Comparison of ENCODE assay signal across 11 mouse cellular contexts in genomic region chr3:53730440-53730839, GRCm38 (mm10).
DNase-seq lines count a peak whose midpoint lies in the region; ATAC-seq lines count a peak whose summit lies in the region.
"Had no signal": no experiment of that assay in that cellular context is flagged by ENCODE, and none has a peak within 500 bp of the region (broad histone marks: within the 10 kb centered on the region; RNA-seq: fewer than 3 reads in every experiment).

No protein-coding gene starts in this region.

- no peak overlapping the region for H3K9ac ChIP-seq in forebrain, embryonic 11.5 days (ENCODE audit: low read length)
- no peak overlapping the region for H3K9ac ChIP-seq in forebrain, embryonic 13.5 days
- no peak overlapping the region for H3K9ac ChIP-seq in midbrain, embryonic 14.5 days (replicated peaks; ENCODE audit: low read length)
- no peak overlapping the region for H3K9ac ChIP-seq in midbrain, embryonic 13.5 days (replicated peaks)
- no peak overlapping the region for H3K9ac ChIP-seq in heart, embryonic 16.5 days (ENCODE audit: low read length)
- H3K9ac ChIP-seq in stomach, embryonic 16.5 days (ENCODE audit: low read length) = peak overlapping the region; percentile 41; the same call in 1 of the 2 replicates
- H3K9ac ChIP-seq: limb, embryonic 15.5 days had no signal

- no peaks in the 10 kb centered on the region for H3K9me3 ChIP-seq in forebrain, embryonic 11.5 days (ENCODE audit: control insufficient read depth, low read length)
- H3K9me3 ChIP-seq in forebrain, embryonic 13.5 days (replicated peaks) = no peaks in the 10 kb centered on the region
- H3K9me3 ChIP-seq in midbrain, embryonic 14.5 days (ENCODE audit: control insufficient read depth, low read length) = no peaks in the 10 kb centered on the region
- H3K9me3 ChIP-seq in midbrain, embryonic 13.5 days = 0 out of 2 replicates have a peak, but pooled peaks cover 3% of the 10 kb centered on the region
- H3K9me3 ChIP-seq in heart, embryonic 16.5 days (replicated peaks; ENCODE audit: control insufficient read depth, low read length) = peaks cover 3% of the 10 kb centered on the region; the same call in 1 of the 2 replicates
- peaks cover 3% of the 10 kb centered on the region; the same call in 1 of the 2 replicates for H3K9me3 ChIP-seq in stomach, embryonic 16.5 days (replicated peaks; ENCODE audit: control insufficient read depth, low read length)
- H3K9me3 ChIP-seq: limb, embryonic 15.5 days had no signal

- DNase-seq in forebrain, embryonic 11.5 days (ENCODE audit: low spot score) = no peak
- DNase-seq in midbrain, embryonic 14.5 days = peak; percentile 37
- DNase-seq in kidney, postnatal 25 days = no peak
- no peak for DNase-seq in adrenal gland, adult 18-20 months (ENCODE audit: low spot score in 2 of 2)

- no peak overlapping the region for H3K4me2 ChIP-seq in forebrain, embryonic 11.5 days (ENCODE audit: low read depth, low read length, severe bottlenecking)
- H3K4me2 ChIP-seq in forebrain, embryonic 13.5 days = no peak overlapping the region
- H3K4me2 ChIP-seq in midbrain, embryonic 14.5 days (ENCODE audit: low read length) = no peak overlapping the region
- H3K4me2 ChIP-seq in midbrain, embryonic 13.5 days (replicated peaks) = no peak overlapping the region
- H3K4me2 ChIP-seq in heart, embryonic 16.5 days (ENCODE audit: low read depth, low read length) = peak overlapping the region; percentile 51
- peak overlapping the region; percentile 35; the same call in 1 of the 2 replicates for H3K4me2 ChIP-seq in stomach, embryonic 16.5 days (ENCODE audit: low read depth, low read length)
- H3K4me2 ChIP-seq: limb, embryonic 15.5 days had no signal

- H3K27me3 ChIP-seq in forebrain, embryonic 11.5 days (ENCODE audit: control insufficient read depth, insufficient read depth, low read length) = no peaks in the 10 kb centered on the region
- no peaks in the 10 kb centered on the region for H3K27me3 ChIP-seq in forebrain, embryonic 13.5 days
- H3K27me3 ChIP-seq in midbrain, embryonic 14.5 days (ENCODE audit: control insufficient read depth, insufficient read depth, low read length) = no peaks in the 10 kb centered on the region
- no peaks in the 10 kb centered on the region for H3K27me3 ChIP-seq in midbrain, embryonic 13.5 days
- no peaks in the 10 kb centered on the region; the same call in 1 of the 2 replicates for H3K27me3 ChIP-seq in heart, embryonic 16.5 days (ENCODE audit: control insufficient read depth, insufficient read depth, low read length)
- no peaks in the 10 kb centered on the region for H3K27me3 ChIP-seq in stomach, embryonic 16.5 days (ENCODE audit: control insufficient read depth, insufficient read depth, low read length)
- H3K27me3 ChIP-seq: limb, embryonic 15.5 days had no signal

- 0 out of 2 replicates have a peak, but pooled peaks cover 3% of the 10 kb centered on the region for H3K4me1 ChIP-seq in forebrain, embryonic 11.5 days (replicated peaks; ENCODE audit: control insufficient read depth, insufficient read depth, low read length)
- peaks cover 8% of the 10 kb centered on the region; the same call in 1 of the 2 replicates for H3K4me1 ChIP-seq in forebrain, embryonic 13.5 days
- H3K4me1 ChIP-seq in midbrain, embryonic 14.5 days (ENCODE audit: control insufficient read depth, insufficient read depth, low read length) = peaks cover 4% of the 10 kb centered on the region; the same call in 1 of the 2 replicates
- H3K4me1 ChIP-seq in midbrain, embryonic 13.5 days (replicated peaks) = peaks cover 7% of the 10 kb centered on the region; the same call in 1 of the 2 replicates
- H3K4me1 ChIP-seq in heart, embryonic 16.5 days (ENCODE audit: control insufficient read depth, insufficient read depth, low read length) = peaks cover 10% of the 10 kb centered on the region; the same call in 1 of the 2 replicates
- H3K4me1 ChIP-seq in stomach, embryonic 16.5 days (ENCODE audit: control insufficient read depth, insufficient read depth, low read length) = 0 out of 2 replicates have a peak, but pooled peaks cover 3% of the 10 kb centered on the region
- H3K4me1 ChIP-seq: limb, embryonic 15.5 days had no signal

- 0 out of 2 replicates have a peak, but pooled peaks have one; percentile 30 for ATAC-seq in forebrain, embryonic 11.5 days (replicated peaks; ENCODE audit: low FRiP score)
- ATAC-seq in forebrain, embryonic 13.5 days = no peak
- no peak for ATAC-seq in midbrain, embryonic 14.5 days (ENCODE audit: low FRiP score, low TSS enrichment)
- ATAC-seq in midbrain, embryonic 13.5 days = no peak
- ATAC-seq in heart, embryonic 16.5 days (replicated peaks; ENCODE audit: extremely low read depth, insufficient read depth, low FRiP score) = peak; percentile 69
- ATAC-seq in stomach, embryonic 16.5 days (ENCODE audit: insufficient read depth, low FRiP score) = no peak
- ATAC-seq: inflammation-experienced regulatory T-cells, adult 6 months had no signal

- 13% methylated on average over 7 of the region's 7 CpGs for WGBS in forebrain, embryonic 11.5 days
- WGBS in forebrain, embryonic 13.5 days = 10% methylated on average over 7 of the region's 7 CpGs
- WGBS in midbrain, embryonic 14.5 days = 19% methylated on average over 7 of the region's 7 CpGs
- WGBS in midbrain, embryonic 13.5 days = 18% methylated on average over 7 of the region's 7 CpGs
- 10% methylated on average over 7 of the region's 7 CpGs for WGBS in heart, embryonic 16.5 days
- 23% methylated on average over 7 of the region's 7 CpGs for WGBS in stomach, embryonic 16.5 days

- H3K27ac ChIP-seq in forebrain, embryonic 11.5 days (ENCODE audit: low read depth, low read length) = no peak overlapping the region
- no peak overlapping the region for H3K27ac ChIP-seq in forebrain, embryonic 13.5 days
- H3K27ac ChIP-seq in midbrain, embryonic 14.5 days (replicated peaks; ENCODE audit: low read depth, low read length) = no peak overlapping the region
- no peak overlapping the region for H3K27ac ChIP-seq in midbrain, embryonic 13.5 days
- peak overlapping the region; percentile 67 for H3K27ac ChIP-seq in heart, embryonic 16.5 days (ENCODE audit: low read length)
- H3K27ac ChIP-seq in stomach, embryonic 16.5 days (ENCODE audit: low read length) = no peak overlapping the region
- H3K27ac ChIP-seq: limb, embryonic 15.5 days; macrophage had no signal

- H3K4me3 ChIP-seq in forebrain, embryonic 11.5 days (ENCODE audit: low read depth, low read length) = no peak overlapping the region
- H3K4me3 ChIP-seq in forebrain, embryonic 13.5 days = no peak overlapping the region
- H3K4me3 ChIP-seq in midbrain, embryonic 14.5 days (replicated peaks; ENCODE audit: low read depth, low read length) = no peak overlapping the region
- H3K4me3 ChIP-seq in midbrain, embryonic 13.5 days (replicated peaks) = no peak overlapping the region
- no peak overlapping the region for H3K4me3 ChIP-seq in heart, embryonic 16.5 days (ENCODE audit: low read length)
- no peak overlapping the region for H3K4me3 ChIP-seq in stomach, embryonic 16.5 days (replicated peaks; ENCODE audit: low read length)
- H3K4me3 ChIP-seq: limb, embryonic 15.5 days had no signal

- no peaks in the 10 kb centered on the region for H3K36me3 ChIP-seq in forebrain, embryonic 11.5 days (ENCODE audit: control insufficient read depth, insufficient read depth, low read length)
- H3K36me3 ChIP-seq in forebrain, embryonic 13.5 days (ENCODE audit: poor library complexity, severe bottlenecking) = no peaks in the 10 kb centered on the region
- no peaks in the 10 kb centered on the region for H3K36me3 ChIP-seq in midbrain, embryonic 14.5 days (ENCODE audit: control insufficient read depth, insufficient read depth, low read length)
- H3K36me3 ChIP-seq in midbrain, embryonic 13.5 days = no peaks in the 10 kb centered on the region
- H3K36me3 ChIP-seq in heart, embryonic 16.5 days (ENCODE audit: control insufficient read depth, insufficient read depth) = no peaks in the 10 kb centered on the region
- H3K36me3 ChIP-seq in stomach, embryonic 16.5 days (ENCODE audit: control insufficient read depth, insufficient read depth, low read length) = no peaks in the 10 kb centered on the region
- H3K36me3 ChIP-seq: limb, embryonic 15.5 days had no signal

Comparison
In these comparisons a context has a peak if more than half of its experiments do, and no peak if none do; other contexts are left out.
1. ATAC-seq: peak in forebrain, embryonic 11.5 days (single experiment) and heart, embryonic 16.5 days (single experiment); none in forebrain, embryonic 13.5 days (single experiment), midbrain, embryonic 14.5 days (single experiment), midbrain, embryonic 13.5 days (single experiment) and stomach, embryonic 16.5 days (single experiment).
2. H3K4me2 ChIP-seq: peak in heart, embryonic 16.5 days (single experiment) and stomach, embryonic 16.5 days (single experiment); none in forebrain, embryonic 11.5 days (single experiment), forebrain, embryonic 13.5 days (single experiment), midbrain, embryonic 14.5 days (single experiment) and midbrain, embryonic 13.5 days (single experiment).